Mouse (Mus musculus) adrenal gland, adult 2 months (tissue): ENCODE measurements around the gene Itga4. TPM values are rescaled to one million over a fixed set of nuclear protein-coding genes. Genes with fewer than 3 reads are reported as not detected.

Experiments used
- polyA plus RNA-seq: library from polyadenylated mRNA; depleted of rRNA; stranded (reverse); fragments of >200 nt; gene quantifications from 2 replicates; pipeline ENCODE4 v1.2.3, GENCODE M21; 2012; rRNA removed
- total RNA-seq, 2 experiments: library from RNA; stranded (reverse); gene quantifications; 2 replicates each; pipeline ENCODE4 v1.2.3; 2021

Itga4 gene
- total and polyA plus RNA-seq, 3 experiments: 0.43 to 1.8 (median 1.6) TPM

Other genes starting within 250 kb of the Itga4 start
- not detected for gene Neurod1, start 201.3 kb downstream of the Itga4 start, total RNA-seq
- 0.07 TPM in 1 of 2 replicates, not detected in the other for gene Neurod1, start 201.3 kb downstream of the Itga4 start, polyA plus RNA-seq
- 1 to 10 TPM; 1.4 to 3.0 TPM for gene Cerkl, start 201.4 kb downstream of the Itga4 start, total RNA-seq
- gene Cerkl, start 201.4 kb downstream of the Itga4 start, polyA plus RNA-seq: 0.57 TPM in 1 of 2 replicates, not detected in the other